8 mouse cellular contexts compared by ENCODE assay signal in genomic region chrX:52912372-52912728, GRCm38 (mm10). TPM values are rescaled to one million over a fixed set of nuclear protein-coding genes. Genes with fewer than 3 reads are reported as not detected.
DNase-seq lines count a peak whose midpoint lies in the region; ATAC-seq and TF ChIP-seq lines count a peak whose summit lies in the region.

No protein-coding gene starts in this region.

- H3K4me1 ChIP-seq in heart, embryonic 15.5 days (replicated peaks): no peaks in the 10 kb centered on the region
- H3K4me1 ChIP-seq in G1E (ENCODE audit: insufficient read depth, low read depth, low read length): peaks cover 5% of the 10 kb centered on the region; the same call in 1 of the 2 replicates
- H3K4me1 ChIP-seq in hindbrain, embryonic 10.5 days (replicated peaks): 0 out of 2 replicates have a peak, but pooled peaks cover 8% of the 10 kb centered on the region

- intact Hi-C loops in heart, postnatal 14 days (cut with DNase I): no loop called here

- H3K27ac ChIP-seq in heart, embryonic 15.5 days: peak overlapping the region; percentile 86
- H3K27ac ChIP-seq in hindbrain, embryonic 10.5 days: peak overlapping the region; percentile 96

- no peak for DNase-seq in heart, postnatal 14 days
- no peak for DNase-seq in G1E (ENCODE audit: low spot score)
- no peak for DNase-seq in hindbrain, embryonic 10.5 days (ENCODE audit: low spot score)
- no peak for DNase-seq in spleen, adult 12 weeks (ENCODE audit: low spot score)
- DNase-seq in adrenal gland, adult 18-20 months (ENCODE audit: low spot score in 2 of 2): no peak
- no peak for DNase-seq in left cerebral cortex, adult 9 months (ENCODE audit: low spot score in 2 of 2)

- no peak for TF ChIP-seq CTCF in G1E (IDR thresholded peaks at IDR 0.05; ENCODE audit: low read depth, low read length)

- peak overlapping the region; percentile 76 for H3K4me3 ChIP-seq in heart, embryonic 15.5 days
- peak overlapping the region; percentile 75 for H3K4me3 ChIP-seq in G1E (ENCODE audit: low read depth, low read length)
- H3K4me3 ChIP-seq in hindbrain, embryonic 10.5 days: peak overlapping the region; percentile 69

- peak overlapping the region; percentile 71 for H3K9ac ChIP-seq in heart, embryonic 15.5 days

- H3K4me2 ChIP-seq in heart, embryonic 15.5 days: peak overlapping the region; percentile 68

- 20% methylated on average over 26 of the region's 26 CpGs for WGBS in heart, embryonic 15.5 days
- 20% methylated on average over 26 of the region's 26 CpGs for WGBS in hindbrain, embryonic 10.5 days

- H3K27me3 ChIP-seq in heart, embryonic 15.5 days: no peaks in the 10 kb centered on the region
- H3K27me3 ChIP-seq in G1E (ENCODE audit: insufficient read depth, low read length): no peaks in the 10 kb centered on the region
- no peaks in the 10 kb centered on the region for H3K27me3 ChIP-seq in hindbrain, embryonic 10.5 days (ENCODE audit: insufficient read depth, poor library complexity, severe bottlenecking)

- no peaks in the 10 kb centered on the region for H3K9me3 ChIP-seq in heart, embryonic 15.5 days (replicated peaks)
- no peaks in the 10 kb centered on the region for H3K9me3 ChIP-seq in G1E (replicated peaks)
- H3K9me3 ChIP-seq in hindbrain, embryonic 10.5 days: no peaks in the 10 kb centered on the region

- H3K36me3 ChIP-seq in heart, embryonic 15.5 days: no peaks in the 10 kb centered on the region
- H3K36me3 ChIP-seq in G1E (replicated peaks): no peaks in the 10 kb centered on the region
- no peaks in the 10 kb centered on the region for H3K36me3 ChIP-seq in hindbrain, embryonic 10.5 days

- ATAC-seq in heart, embryonic 15.5 days (replicated peaks; ENCODE audit: insufficient number of reproducible peaks, insufficient read depth, low FRiP score, low read depth): peak; percentile 66
- ATAC-seq in G1E (ENCODE audit: extremely low read depth, insufficient number of reproducible peaks, low FRiP score, poor library complexity, severe bottlenecking): no peak
- ATAC-seq in megakaryocyte-erythroid progenitor cell, adult 5-6 weeks (replicated peaks; ENCODE audit: low FRiP score, low TSS enrichment, poor library complexity, severe bottlenecking): 0 out of 2 replicates have a peak, but pooled peaks have one; percentile 9

RNA-seq across cellular contexts. Expression of gene Phf6, which starts 0.3 kb away (rescaled TPM):
- 13.2 and 16.7 TPM in 2 replicates for polyA plus RNA-seq in heart, embryonic 15.5 days (2015; fragmentation: Nextera tagmentation; extraction: Ambion mirVana)
- total RNA-seq in heart, postnatal 14 days (2021): 1 to 10 TPM; 5.4 to 6.4 TPM
- total RNA-seq in G1E (2014; fragmentation: Nextera tagmentation) (53.1 and 64.0 TPM in 2 replicates), G1E (2017) (39.1 and 45.9 TPM in 2 replicates)
- polyA plus RNA-seq in G1E (2012): 5.2 and 6.6 TPM in 2 replicates
- 70.8 and 92.4 TPM in 2 replicates for polyA plus RNA-seq in hindbrain, embryonic 10.5 days (2016; fragmentation: Nextera tagmentation; extraction: Ambion mirVana)
- total RNA-seq in megakaryocyte-erythroid progenitor cell, adult 5-6 weeks (2014; fragmentation: Nextera tagmentation): 32.8 and 47.3 TPM in 2 replicates
- 54.3 and 58.1 TPM in 2 replicates for total RNA-seq in megakaryocyte-erythroid progenitor cell, adult 5-6 weeks (2017)
- 10 to 100 TPM; 14.9 to 16.0 TPM for total RNA-seq in adrenal gland, adult 18-20 months (2021)
